Mouse (Mus musculus) cortical plate, adult 2 months (tissue): ENCODE results near the gene Olfr1012. TPM values are rescaled to one million over a fixed set of nuclear protein-coding genes. Genes with fewer than 3 reads are reported as not detected.
"Not testable (repeated sequence)": the region's sequence is repeated elsewhere in the genome, so short reads cannot be mapped to it uniquely, and the experiment has no call there.

ENCODE experiments used
- H3K27ac ChIP-seq: fragments of 200-500 bp; 2 replicates; pipeline ENCODE4 v1.5.1; 2012; ENCODE audit warnings: low read length, control low read depth, inconsistent platforms; ENCODE audit not compliant: insufficient read depth
- H3K4me1 ChIP-seq: fragments of 200-500 bp; 2 replicates; pipeline ENCODE4 v1.6.1; 2011; ENCODE audit warnings: low read length; ENCODE audit not compliant: control insufficient read depth, insufficient read depth
- H3K4me3 ChIP-seq: fragments of 200-500 bp; 2 replicates; pipeline ENCODE4 v1.5.1; 2011; ENCODE audit warnings: mild to moderate bottlenecking, low read length, control low read depth; ENCODE audit not compliant: insufficient read depth
- CTCF ChIP-seq: fragments of 200-500 bp; IDR thresholded peaks from 2 replicates; pipeline ENCODE4 v1.5.1; 2011; ENCODE audit warnings: mild to moderate bottlenecking, control low read depth, low read length; ENCODE audit not compliant: insufficient read depth; ENCODE audit errors: extremely low read depth
- POLR2A ChIP-seq: fragments of 200-500 bp; IDR thresholded peaks from 2 replicates; pipeline ENCODE4 v1.6.1; 2011; ENCODE audit warnings: mild to moderate bottlenecking, low read length, control low read depth; ENCODE audit not compliant: insufficient read depth; ENCODE audit errors: extremely low read depth
- polyA plus RNA-seq: library from polyadenylated mRNA; depleted of rRNA; stranded (reverse); fragments of >200 nt; gene quantifications from 2 replicates; pipeline ENCODE4 v1.2.3, GENCODE M21; 2012; rRNA removed

The Olfr1012 gene
- polyA plus RNA-seq, 1 experiment: not detected

- no peak overlapping the region for H3K4me3 ChIP-seq
- H3K4me1 ChIP-seq: no peaks in the 10 kb centered on the region
- TF ChIP-seq POLR2A (no peak), CTCF (no peak)
- no peak overlapping the region for H3K27ac ChIP-seq
Measured at GRCm38 (mm10) chr2:85711159-85711558, 51.4 kb downstream of the Olfr1012 start.

GRCm38 (mm10) chr2:85710680-85711079, 51.9 kb downstream of the Olfr1012 start:
- not testable (repeated sequence) for H3K4me3 ChIP-seq, H3K27ac ChIP-seq, H3K4me1 ChIP-seq

Other genes starting within 250 kb of the Olfr1012 start
- 0.06 TPM in 1 of 2 replicates, not detected in the other for gene 4833423E24Rik, start 243.7 kb downstream of the Olfr1012 start, polyA plus RNA-seq
- gene Olfr996, start 183.6 kb downstream of the Olfr1012 start, polyA plus RNA-seq: not detected in 2 replicates
- not detected in 2 replicates for gene Olfr998, start 173.8 kb downstream of the Olfr1012 start, polyA plus RNA-seq
- gene Olfr1000, start 150.9 kb downstream of the Olfr1012 start, polyA plus RNA-seq: not detected in 2 replicates
- not detected in 2 replicates for gene Olfr1002, start 112.1 kb downstream of the Olfr1012 start, polyA plus RNA-seq
- not detected in 2 replicates for gene Olfr154, start 98.3 kb downstream of the Olfr1012 start, polyA plus RNA-seq
- not detected in 2 replicates for gene Olfr1006, start 84.0 kb downstream of the Olfr1012 start, polyA plus RNA-seq
- not detected in 2 replicates for gene Olfr1008, start 73.3 kb downstream of the Olfr1012 start, polyA plus RNA-seq
- not detected in 2 replicates for gene Olfr1009, start 47.3 kb downstream of the Olfr1012 start, polyA plus RNA-seq
- not detected in 2 replicates for gene Olfr1013, start 4.3 kb upstream of the Olfr1012 start, polyA plus RNA-seq
- gene Olfr1014, start 9.9 kb upstream of the Olfr1012 start, polyA plus RNA-seq: not detected in 2 replicates
- not detected in 2 replicates for gene Olfr1015, start 19.3 kb upstream of the Olfr1012 start, polyA plus RNA-seq
- gene Olfr1016, start 39.8 kb upstream of the Olfr1012 start, polyA plus RNA-seq: not detected in 2 replicates
- not detected in 2 replicates for gene Olfr1018, start 55.7 kb upstream of the Olfr1012 start, polyA plus RNA-seq
- not detected in 2 replicates for gene Olfr1019, start 82.7 kb upstream of the Olfr1012 start, polyA plus RNA-seq
- gene Olfr1020, start 84.3 kb upstream of the Olfr1012 start, polyA plus RNA-seq: not detected in 2 replicates
- not detected in 2 replicates for gene Olfr1022, start 105.8 kb upstream of the Olfr1012 start, polyA plus RNA-seq
- not detected in 2 replicates for gene Olfr1023, start 122.9 kb upstream of the Olfr1012 start, polyA plus RNA-seq
- gene Olfr1024, start 142.3 kb upstream of the Olfr1012 start, polyA plus RNA-seq: not detected in 2 replicates
- gene Olfr1025-ps1, start 152.4 kb upstream of the Olfr1012 start, polyA plus RNA-seq: not detected in 2 replicates
- not detected in 2 replicates for gene Olfr1026, start 158.8 kb upstream of the Olfr1012 start, polyA plus RNA-seq
- not detected in 2 replicates for gene Olfr1028, start 187.7 kb upstream of the Olfr1012 start, polyA plus RNA-seq
- gene Olfr1029, start 211.1 kb upstream of the Olfr1012 start, polyA plus RNA-seq: 0.06 TPM in 1 of 2 replicates, not detected in the other
- not detected in 2 replicates for gene Olfr1030, start 216.5 kb upstream of the Olfr1012 start, polyA plus RNA-seq
- not detected in 2 replicates for gene Olfr1031, start 227.5 kb upstream of the Olfr1012 start, polyA plus RNA-seq
- gene Olfr1032, start 242.8 kb upstream of the Olfr1012 start, polyA plus RNA-seq: not detected in 2 replicates